In the genomic region with DNA sequence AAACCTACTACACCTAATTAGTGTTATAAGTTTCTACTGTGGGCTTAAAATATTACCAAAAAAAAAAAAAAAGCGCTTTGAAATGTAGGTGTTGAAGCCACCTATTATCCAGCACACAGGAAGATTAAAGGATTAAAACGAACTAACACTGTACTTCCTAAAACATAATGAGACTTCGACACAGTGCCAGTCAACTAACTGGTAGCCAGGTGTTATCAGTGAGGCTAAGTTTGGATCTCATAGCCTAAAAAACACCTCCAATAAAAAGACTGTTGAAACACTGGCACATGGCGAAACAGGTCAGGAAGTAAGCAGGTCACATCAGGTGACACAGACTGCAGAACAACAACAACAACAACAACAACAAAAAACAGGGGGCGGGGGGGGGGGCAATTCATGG, we compare ENCODE assay signal across 21 mouse cellular contexts. TPM values are rescaled to one million over a fixed set of nuclear protein-coding genes. Genes with fewer than 3 reads are reported as not detected.
DNase-seq lines count a peak whose midpoint lies in the region; ATAC-seq and TF ChIP-seq lines count a peak whose summit lies in the region.
"Had no signal": no experiment of that assay in that cellular context is flagged by ENCODE, and none has a peak within 500 bp of the region (broad histone marks: within the 10 kb centered on the region; RNA-seq: fewer than 3 reads in every experiment).

No protein-coding gene starts in this region.

- H3K4me2 ChIP-seq in liver, embryonic 11.5 days, result no peak overlapping the region
- no peak overlapping the region for H3K4me2 ChIP-seq in forebrain, embryonic 14.5 days (ENCODE audit: low read length)
- H3K4me2 ChIP-seq: embryonic facial prominence, embryonic 15.5 days; heart, embryonic 11.5 days; hindbrain, embryonic 14.5 days; intestine, embryonic 15.5 days had no signal

- H3K27me3 ChIP-seq in liver, adult 2 months (ENCODE audit: control insufficient read depth, insufficient read depth, low read length), result no peaks in the 10 kb centered on the region
- no peaks in the 10 kb centered on the region for H3K27me3 ChIP-seq in liver, embryonic 11.5 days (replicated peaks; ENCODE audit: control insufficient read depth, insufficient read depth, low read length)
- no peaks in the 10 kb centered on the region for H3K27me3 ChIP-seq in forebrain, embryonic 14.5 days (replicated peaks; ENCODE audit: control insufficient read depth, insufficient read depth, low read length)
- H3K27me3 ChIP-seq: CH12.LX; embryonic facial prominence, embryonic 15.5 days; intestine, embryonic 15.5 days; Patski had no signal

- no peaks in the 10 kb centered on the region; the same call in 1 of the 2 replicates for H3K36me3 ChIP-seq in liver, adult 2 months (ENCODE audit: control insufficient read depth, insufficient read depth, low read length)
- H3K36me3 ChIP-seq in liver, embryonic 11.5 days (ENCODE audit: control insufficient read depth, insufficient read depth, low read length), result no peaks in the 10 kb centered on the region
- no peaks in the 10 kb centered on the region for H3K36me3 ChIP-seq in forebrain, embryonic 14.5 days (ENCODE audit: control insufficient read depth, insufficient read depth, low read length)
- H3K36me3 ChIP-seq: hindbrain, embryonic 10.5 days; intestine, embryonic 15.5 days had no signal

- no peak for TF ChIP-seq POLR2A in liver, adult 2 months (IDR thresholded peaks at IDR 0.05; ENCODE audit: extremely low read depth, insufficient read depth, low read length)

- H3K4me3 ChIP-seq in gastrocnemius, adult 2 months, result no peak overlapping the region
- H3K4me3 ChIP-seq in liver, adult 2 months (ENCODE audit: insufficient read depth, low read depth, low read length), result no peak overlapping the region
- H3K4me3 ChIP-seq in liver, embryonic 11.5 days (ENCODE audit: low read depth, low read length), result no peak overlapping the region
- no peak overlapping the region for H3K4me3 ChIP-seq in forebrain, embryonic 14.5 days (ENCODE audit: low read depth, low read length)
- H3K4me3 ChIP-seq: embryonic facial prominence, embryonic 15.5 days; erythroblast, embryonic 14.5 days; hindbrain, embryonic 10.5 days; intestine, embryonic 15.5 days had no signal

- H3K9me3 ChIP-seq in liver, embryonic 11.5 days (ENCODE audit: control insufficient read depth, low read length), result no peaks in the 10 kb centered on the region
- no peaks in the 10 kb centered on the region for H3K9me3 ChIP-seq in forebrain, embryonic 14.5 days (replicated peaks; ENCODE audit: control insufficient read depth, low read length)
- H3K9me3 ChIP-seq: embryonic facial prominence, embryonic 15.5 days; hindbrain, embryonic 10.5 days; intestine, embryonic 15.5 days had no signal

- peaks cover 6% of the 10 kb centered on the region; the same call in 1 of the 2 replicates for H3K4me1 ChIP-seq in liver, adult 2 months (ENCODE audit: control insufficient read depth, insufficient read depth, low read length)
- H3K4me1 ChIP-seq in liver, embryonic 11.5 days (replicated peaks; ENCODE audit: control insufficient read depth, insufficient read depth, low read length), result no peaks in the 10 kb centered on the region
- peaks cover 6% of the 10 kb centered on the region; the same call in 1 of the 2 replicates for H3K4me1 ChIP-seq in forebrain, embryonic 14.5 days (ENCODE audit: control insufficient read depth, insufficient read depth, low read length)

- 44% methylated on average over 5 of the region's 5 CpGs for WGBS in liver, adult 2 months
- 74% methylated on average over 5 of the region's 5 CpGs for WGBS in liver, embryonic 11.5 days
- 50% methylated on average over 5 of the region's 5 CpGs for WGBS in forebrain, embryonic 14.5 days

- no peak for ATAC-seq in liver, embryonic 11.5 days (replicated peaks; ENCODE audit: low FRiP score)
- ATAC-seq in forebrain, embryonic 14.5 days, result peak; percentile 56
- ATAC-seq: intestine, embryonic 15.5 days; Patski had no signal

- no peak overlapping the region for H3K9ac ChIP-seq in liver, adult 2 months (ENCODE audit: low read depth, low read length)
- H3K9ac ChIP-seq in liver, embryonic 11.5 days (ENCODE audit: low read depth, low read length), result no peak overlapping the region
- no peak overlapping the region for H3K9ac ChIP-seq in forebrain, embryonic 14.5 days (ENCODE audit: low read length)
- H3K9ac ChIP-seq: embryonic facial prominence, embryonic 15.5 days; hindbrain, embryonic 14.5 days; intestine, embryonic 15.5 days had no signal

- TF ChIP-seq CTCF in gastrocnemius, adult 2 months (IDR thresholded peaks at IDR 0.05), result no peak
- no peak for TF ChIP-seq CTCF in liver, adult 2 months (IDR thresholded peaks at IDR 0.05; ENCODE audit: low read depth, low read length)

- intact Hi-C loops in gastrocnemius, adult 2 months (cut with DNase I), result no loop called here
- intact Hi-C loops in gastrocnemius, postnatal 14 days (cut with DNase I; ENCODE audit: low total_unique reads), result no loop called here

- DNase-seq in gastrocnemius, adult 2 months, result no peak
- DNase-seq in gastrocnemius, postnatal 14 days, result no peak
- peak; percentile 76 for DNase-seq in liver, adult 2 months (ENCODE audit: extremely low read depth, low read depth, low spot score)
- DNase-seq in liver, embryonic 11.5 days (ENCODE audit: low spot score), result no peak
- peak; percentile 30 for DNase-seq in forebrain, embryonic 14.5 days (ENCODE audit: low spot score)
- no peak for DNase-seq in adrenal gland, postnatal 25 days
- DNase-seq: adrenal gland, adult 2 months; adrenal gland, postnatal 36 days had no signal

- peaks cover 10% of the 10 kb centered on the region; the same call in 1 of the 2 replicates for H3K79me2 ChIP-seq in liver, adult 2 months (ENCODE audit: control insufficient read depth, insufficient read depth, low read length)

- peak overlapping the region; percentile 43; the same call in 1 of the 2 replicates for H3K27ac ChIP-seq in gastrocnemius, adult 2 months
- no peak overlapping the region for H3K27ac ChIP-seq in liver, adult 2 months (replicated peaks; ENCODE audit: insufficient read depth, low read depth, low read length)
- no peak overlapping the region for H3K27ac ChIP-seq in liver, embryonic 11.5 days (ENCODE audit: low read depth, low read length)
- no peak overlapping the region for H3K27ac ChIP-seq in forebrain, embryonic 14.5 days (ENCODE audit: low read depth, low read length)
- H3K27ac ChIP-seq: hindbrain, embryonic 10.5 days; hindbrain, embryonic 14.5 days; intestine, embryonic 15.5 days had no signal

RNA-seq across cellular contexts. Expression of gene Gm9747, which starts 28.7 kb away (rescaled TPM):
- not detected for total RNA-seq in gastrocnemius, adult 2 months (2021)
- not detected for total RNA-seq in gastrocnemius, postnatal 14 days (2021)
- not detected in 2 replicates for total RNA-seq in liver, adult 2 months (2014; rRNA removed)
- polyA plus RNA-seq in liver, adult 2 months (2012; rRNA removed), result 0.05 TPM in 1 of 2 replicates, not detected in the other
- 12.1 and 12.6 TPM in 2 replicates for polyA plus RNA-seq in liver, embryonic 11.5 days (2014; fragmentation: Nextera tagmentation; extraction: Ambion mirVana)
- 27.9 and 28.5 TPM in 2 replicates for polyA plus RNA-seq in forebrain, embryonic 14.5 days (2014; fragmentation: Nextera tagmentation; extraction: Ambion mirVana)
- not detected in 2 replicates for total RNA-seq in adrenal gland, postnatal 25 days (2021)
- total RNA-seq: adrenal gland, adult 2 months; adrenal gland, postnatal 36 days; CH12.LX; common myeloid progenitor, adult 5-6 weeks; gastrocnemius, adult 8-10 months; gastrocnemius, postnatal 4 days; heart, adult 18-20 months; heart, postnatal 25 days had no signal
- polyA plus RNA-seq: adrenal gland, adult 2 months; erythroblast, embryonic 14.5 days had no signal

RNA-seq across cellular contexts. Expression of gene Irs1, which starts 29.6 kb away (rescaled TPM):
- 10 to 100 TPM; 73.9 to 90.0 TPM for total RNA-seq in gastrocnemius, adult 2 months (2021)
- 10 to 100 TPM; 43.0 to 60.6 TPM for total RNA-seq in gastrocnemius, postnatal 14 days (2021)
- 7.6 and 13.3 TPM in 2 replicates for total RNA-seq in liver, adult 2 months (2014; rRNA removed)
- polyA plus RNA-seq in liver, adult 2 months (2012; rRNA removed), result 8.2 TPM in 2 replicates
- 3.6 and 4.1 TPM in 2 replicates for polyA plus RNA-seq in liver, embryonic 11.5 days (2014; fragmentation: Nextera tagmentation; extraction: Ambion mirVana)
- 6.3 and 7.7 TPM in 2 replicates for polyA plus RNA-seq in forebrain, embryonic 14.5 days (2014; fragmentation: Nextera tagmentation; extraction: Ambion mirVana)
- total RNA-seq in adrenal gland, postnatal 25 days (2021), result 15.7 and 17.9 TPM in 2 replicates
- total RNA-seq: CH12.LX; common myeloid progenitor, adult 5-6 weeks had no signal

RNA-seq across cellular contexts. Expression of gene Rhbdd1, which starts 54.6 kb away (rescaled TPM):
- total RNA-seq in gastrocnemius, adult 2 months (2021), result 1 to 10 TPM; 8.4 to 8.5 TPM
- total RNA-seq in gastrocnemius, postnatal 14 days (2021), result 1 to 10 TPM; 8.7 to 9.9 TPM
- total RNA-seq in liver, adult 2 months (2014; rRNA removed), result 10.9 and 12.1 TPM in 2 replicates
- polyA plus RNA-seq in liver, adult 2 months (2012; rRNA removed), result 10.9 and 11.4 TPM in 2 replicates
- polyA plus RNA-seq in liver, embryonic 11.5 days (2014; fragmentation: Nextera tagmentation; extraction: Ambion mirVana), result 10.9 and 12.1 TPM in 2 replicates
- 4.0 and 4.2 TPM in 2 replicates for polyA plus RNA-seq in forebrain, embryonic 14.5 days (2014; fragmentation: Nextera tagmentation; extraction: Ambion mirVana)
- total RNA-seq in adrenal gland, postnatal 25 days (2021), result 35.8 and 39.4 TPM in 2 replicates

Comparison
In these comparisons a context has a peak if more than half of its experiments do, and no peak if none do; other contexts are left out.
1. DNase-seq: peak in liver, adult 2 months (single experiment) and forebrain, embryonic 14.5 days (single experiment); none in gastrocnemius, adult 2 months (single experiment), gastrocnemius, postnatal 14 days (single experiment), liver, embryonic 11.5 days (single experiment) and adrenal gland, postnatal 25 days (single experiment).